Mouse (Mus musculus) bone marrow macrophage, adult 2 months (primary cell): ENCODE measurements around the gene Hoxc8. TPM values are rescaled to one million over a fixed set of nuclear protein-coding genes. Genes with fewer than 3 reads are reported as not detected.
A peak's percentile ranks its signal among the peaks of the same experiment; 100 is the strongest.

Source experiments
- H3K27ac ChIP-seq: 2 replicates; pipeline ENCODE4 v1.5.1; 2012; ENCODE audit warnings: low read depth, low read length; ENCODE audit not compliant: insufficient read depth
- H3K4me1 ChIP-seq: 2 replicates; pipeline ENCODE4 v1.6.1; 2012; ENCODE audit warnings: low read length; ENCODE audit not compliant: control insufficient read depth, insufficient read depth
- H3K4me3 ChIP-seq: 2 replicates; pipeline ENCODE4 v1.5.1; 2012; ENCODE audit warnings: mild to moderate bottlenecking, low read length, moderate library complexity; ENCODE audit not compliant: insufficient read depth
- CTCF ChIP-seq: IDR thresholded peaks from 2 replicates; pipeline ENCODE4 v1.5.1; 2012; ENCODE audit warnings: low read depth, mild to moderate bottlenecking, low read length, moderate library complexity
- POLR2A ChIP-seq: IDR thresholded peaks from 2 replicates; pipeline ENCODE4 v1.6.1; 2012; ENCODE audit warnings: mild to moderate bottlenecking, low read depth, low read length, borderline replicate concordance
- polyA plus RNA-seq: library from polyadenylated mRNA; stranded (reverse); fragments of >200 nt; gene quantifications from 2 replicates; pipeline ENCODE4 v1.2.4, GENCODE M21; 2012; ENCODE audit not compliant: missing spikeins, insufficient read depth, insufficient read length

The Hoxc8 gene
- polyA plus RNA-seq, 1 experiment, result not detected

- Histone ChIP-seq H3K4me3 (no peak overlapping the region), H3K27ac (no peak overlapping the region), H3K4me1 (no peaks in the 10 kb centered on the region)
- TF ChIP-seq CTCF, result no peak
- no peak for TF ChIP-seq POLR2A
Observed at GRCm38 (mm10) chr15:102981379-102982288, 8.8 kb upstream of the Hoxc8 start.

GRCm38 (mm10) chr15:102983716-102984115 lies 6.7 kb upstream of the Hoxc8 start:
- no peak overlapping the region for H3K4me3 ChIP-seq
- no peak for TF ChIP-seq POLR2A
- TF ChIP-seq CTCF, result no peak
- no peak overlapping the region for H3K27ac ChIP-seq
- no peaks in the 10 kb centered on the region for H3K4me1 ChIP-seq

GRCm38 (mm10) chr15:102984521-102984920 lies 5.9 kb upstream of the Hoxc8 start:
- Histone ChIP-seq H3K4me1 (no peaks in the 10 kb centered on the region), H3K27ac (no peak overlapping the region), H3K4me3 (no peak overlapping the region)
- TF ChIP-seq CTCF, result no peak
- no peak for TF ChIP-seq POLR2A

GRCm38 (mm10) chr15:102984925-102985324 lies 5.5 kb upstream of the Hoxc8 start:
- H3K4me1 ChIP-seq, result no peaks in the 10 kb centered on the region
- no peak overlapping the region for H3K27ac ChIP-seq
- TF ChIP-seq POLR2A, result no peak
- TF ChIP-seq CTCF, result no peak
- no peak overlapping the region for H3K4me3 ChIP-seq

DNA sequence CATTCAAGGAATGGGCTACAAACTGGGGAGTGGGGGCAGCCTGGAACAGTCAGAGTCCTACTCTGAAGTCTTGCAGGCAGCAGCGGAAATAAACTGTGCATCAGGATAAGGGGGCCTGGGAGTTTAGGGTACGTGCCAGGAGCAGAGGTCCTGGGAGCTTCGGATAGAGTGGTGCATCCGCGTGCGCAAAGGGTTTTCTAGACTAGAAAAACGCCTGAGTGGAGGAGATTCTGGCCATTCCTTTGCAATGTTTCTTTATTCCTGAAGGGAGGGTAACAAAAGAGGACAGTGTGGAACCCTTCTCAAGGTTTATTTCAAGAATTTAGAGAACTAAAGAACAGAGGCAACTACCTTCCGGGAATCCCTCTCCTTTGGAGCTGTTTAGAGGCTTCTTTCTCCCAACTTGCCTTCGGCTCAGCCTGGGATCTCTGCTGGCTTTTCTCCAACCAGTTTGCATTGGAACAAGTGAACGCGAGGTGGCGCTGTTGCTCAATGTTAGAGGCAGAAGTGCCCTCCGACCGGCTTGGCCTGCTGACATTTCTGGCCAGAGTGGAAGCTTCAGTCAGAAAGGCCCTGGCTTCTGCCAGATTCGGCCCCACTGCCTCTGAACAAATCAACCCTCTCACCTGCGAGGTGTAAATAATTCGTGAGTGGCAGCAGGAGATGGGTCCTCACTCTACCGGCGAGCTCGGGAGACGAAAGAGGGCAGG lies 3.1 kb upstream of the Hoxc8 start:
- H3K4me3 ChIP-seq, result no peak overlapping the region
- H3K27ac ChIP-seq, result no peak overlapping the region
- TF ChIP-seq POLR2A (no peak), CTCF (peak; percentile 83)
- H3K4me1 ChIP-seq, result no peaks in the 10 kb centered on the region

- H3K27ac ChIP-seq, result no peak overlapping the region
- H3K4me3 ChIP-seq, result no peak overlapping the region
- no peaks in the 10 kb centered on the region for H3K4me1 ChIP-seq
- TF ChIP-seq CTCF (no peak), POLR2A (no peak)
Observed at GRCm38 (mm10) chr15:102988078-102988477, 2.3 kb upstream of the Hoxc8 start.

GRCm38 (mm10) chr15:102991782-102992181 lies 1.4 kb downstream of the Hoxc8 start:
- no peak overlapping the region for H3K27ac ChIP-seq
- no peak overlapping the region for H3K4me3 ChIP-seq
- no peak for TF ChIP-seq POLR2A
- TF ChIP-seq CTCF, result no peak
- H3K4me1 ChIP-seq, result no peaks in the 10 kb centered on the region

GRCm38 (mm10) chr15:102992206-102992605 lies 1.8 kb downstream of the Hoxc8 start:
- Histone ChIP-seq H3K27ac (no peak overlapping the region), H3K4me3 (no peak overlapping the region), H3K4me1 (no peaks in the 10 kb centered on the region)
- no peak for TF ChIP-seq POLR2A
- TF ChIP-seq CTCF, result no peak

DNA sequence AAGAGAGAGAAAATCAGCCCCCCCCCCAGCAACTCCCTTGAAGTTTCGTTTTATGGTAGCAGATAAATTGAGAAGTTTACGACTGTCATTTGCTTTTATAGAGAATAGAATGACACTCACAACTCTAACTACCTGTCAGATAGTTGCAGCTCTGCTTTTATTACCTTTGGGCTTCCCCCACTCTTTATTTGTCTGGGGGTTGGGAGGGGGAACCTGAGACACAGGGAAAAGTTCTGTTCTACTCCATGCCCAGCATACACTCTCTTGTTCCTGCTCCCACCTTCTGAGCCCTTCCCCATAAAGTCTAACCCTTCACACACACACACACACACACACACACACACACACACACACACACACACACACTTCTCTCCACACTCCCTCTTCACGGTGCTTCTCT lies 2.5 kb downstream of the Hoxc8 start:
- no peaks in the 10 kb centered on the region for H3K4me1 ChIP-seq
- H3K27ac ChIP-seq, result no peak overlapping the region
- no peak for TF ChIP-seq POLR2A
- TF ChIP-seq CTCF, result no peak
- no peak overlapping the region for H3K4me3 ChIP-seq

DNA sequence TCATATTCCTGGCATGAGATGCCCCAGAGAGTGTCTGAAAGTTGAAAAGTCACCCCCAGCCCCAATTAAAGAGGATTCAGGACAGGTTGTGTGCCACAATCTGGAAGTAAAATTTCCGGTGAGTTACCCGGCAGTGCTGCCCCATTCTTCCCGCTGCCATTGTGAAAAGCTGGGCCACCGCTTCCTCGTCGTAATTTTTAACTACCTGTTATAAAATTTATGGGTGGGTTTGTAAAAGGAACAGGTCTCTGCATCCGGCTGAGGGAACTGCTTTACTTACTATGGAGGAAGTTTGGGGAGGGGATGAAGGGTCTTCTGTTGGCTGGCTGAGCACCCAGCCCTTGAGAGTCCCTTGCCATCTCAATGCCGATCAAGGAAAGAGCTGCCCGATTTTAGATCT lies 6.1 kb downstream of the Hoxc8 start:
- Histone ChIP-seq H3K27ac (no peak overlapping the region), H3K4me3 (no peak overlapping the region), H3K4me1 (no peaks in the 10 kb centered on the region)
- no peak for TF ChIP-seq CTCF
- TF ChIP-seq POLR2A, result no peak
